Mouse (Mus musculus): ENCODE data around the gene Trim7. TPM values are rescaled to one million over a fixed set of nuclear protein-coding genes. Genes with fewer than 3 reads are reported as not detected.
"Not testable (repeated sequence)": the region's sequence is repeated elsewhere in the genome, so short reads cannot be mapped to it uniquely, and the experiment has no call there.

Gene Trim7
- polyA plus RNA-seq, 1 experiment: 1.4 TPM

- Histone ChIP-seq H3K27ac (replicated peaks; ENCODE audit: low read depth, low read length) (peak within 1 kb of the TSS; percentile 94), H3K4me1 (ENCODE audit: control insufficient read depth, insufficient read depth, insufficient read length, low read length) (peaks cover 8% of the 10 kb centered on the region; the same call in 1 of the 2 replicates)
These were observed 45.3 kb downstream of the Trim7 start, which contains the start of gene Irgm1 for GRCm38 (mm10) chr11:48871201-48871772. Irgm1 (minus strand) TSS chr11:48871683.

GRCm38 (mm10) chr11:48871817-48872541 is 46.0 kb downstream of the Trim7 start:
- Histone ChIP-seq H3K4me3 (ENCODE audit: insufficient read depth, low read depth, low read length) (peak overlapping the region; percentile 93), H3K27ac (replicated peaks; ENCODE audit: low read depth, low read length) (peak overlapping the region; percentile 94), H3K4me1 (ENCODE audit: control insufficient read depth, insufficient read depth, insufficient read length, low read length) (peaks cover 8% of the 10 kb centered on the region; the same call in 1 of the 2 replicates)

More at GRCm38 (mm10) chr11:48871201-48871772, 45.3 kb downstream of the Trim7 start, which contains the start of gene Irgm1:
- H3K4me3 ChIP-seq (ENCODE audit: insufficient read depth, low read depth, low read length): peak within 1 kb of the TSS; percentile 93

- H3K27ac ChIP-seq (replicated peaks; ENCODE audit: low read depth, low read length): peak overlapping the region; percentile 94
- H3K4me3 ChIP-seq (ENCODE audit: insufficient read depth, low read depth, low read length): peak overlapping the region; percentile 93
- H3K4me1 ChIP-seq (ENCODE audit: control insufficient read depth, insufficient read depth, insufficient read length, low read length): peaks cover 8% of the 10 kb centered on the region; the same call in 1 of the 2 replicates
These were observed 46.9 kb downstream of the Trim7 start for GRCm38 (mm10) chr11:48872695-48873300.

GRCm38 (mm10) chr11:48873591-48874290 is 47.8 kb downstream of the Trim7 start:
- Histone ChIP-seq H3K4me3 (ENCODE audit: insufficient read depth, low read depth, low read length) (no peak overlapping the region), H3K4me1 (ENCODE audit: control insufficient read depth, insufficient read depth, insufficient read length, low read length) (peaks cover 5% of the 10 kb centered on the region; the same call in 1 of the 2 replicates), H3K27ac (replicated peaks; ENCODE audit: low read depth, low read length) (peak overlapping the region; percentile 94)

- Histone ChIP-seq H3K4me1 (ENCODE audit: control insufficient read depth, insufficient read depth, insufficient read length, low read length) (peaks cover 5% of the 10 kb centered on the region; the same call in 1 of the 2 replicates), H3K4me3 (ENCODE audit: insufficient read depth, low read depth, low read length) (no peak overlapping the region), H3K27ac (replicated peaks; ENCODE audit: low read depth, low read length) (no peak overlapping the region)
These were observed 48.5 kb downstream of the Trim7 start for GRCm38 (mm10) chr11:48874465-48874864.

- not testable (repeated sequence) for H3K27ac ChIP-seq (replicated peaks; ENCODE audit: low read depth, low read length); H3K4me1 ChIP-seq (ENCODE audit: control insufficient read depth, insufficient read depth, insufficient read length, low read length)
These were observed 49.5 kb downstream of the Trim7 start for GRCm38 (mm10) chr11:48875343-48875837.

GRCm38 (mm10) chr11:48876680-48877079 is 50.7 kb downstream of the Trim7 start:
- no peak overlapping the region for H3K4me3 ChIP-seq (ENCODE audit: insufficient read depth, low read depth, low read length)
- no peak overlapping the region for H3K27ac ChIP-seq (replicated peaks; ENCODE audit: low read depth, low read length)
- H3K4me1 ChIP-seq (ENCODE audit: control insufficient read depth, insufficient read depth, insufficient read length, low read length): peaks cover 5% of the 10 kb centered on the region; the same call in 1 of the 2 replicates

More at GRCm38 (mm10) chr11:48875343-48875837, 49.5 kb downstream of the Trim7 start:
- H3K4me3 ChIP-seq (ENCODE audit: insufficient read depth, low read depth, low read length): not testable (repeated sequence)

GRCm38 (mm10) chr11:48898812-48899431 is 73.0 kb downstream of the Trim7 start:
- no peak overlapping the region for H3K27ac ChIP-seq (replicated peaks; ENCODE audit: low read depth, low read length)
- no peaks in the 10 kb centered on the region for H3K4me1 ChIP-seq (ENCODE audit: control insufficient read depth, insufficient read depth, insufficient read length, low read length)
- H3K4me3 ChIP-seq (ENCODE audit: insufficient read depth, low read depth, low read length): no peak overlapping the region

GRCm38 (mm10) chr11:48900654-48901566 is 75.0 kb downstream of the Trim7 start:
- H3K4me1 ChIP-seq (ENCODE audit: control insufficient read depth, insufficient read depth, insufficient read length, low read length); H3K4me3 ChIP-seq (ENCODE audit: insufficient read depth, low read depth, low read length): not testable (repeated sequence)
- H3K27ac ChIP-seq (replicated peaks; ENCODE audit: low read depth, low read length): peak overlapping the region; percentile 57; the same call in 1 of the 2 replicates

GRCm38 (mm10) chr11:48901567-48901930 is 75.6 kb downstream of the Trim7 start:
- peak overlapping the region; percentile 57; the same call in 1 of the 2 replicates for H3K27ac ChIP-seq (replicated peaks; ENCODE audit: low read depth, low read length)
- H3K4me3 ChIP-seq (ENCODE audit: insufficient read depth, low read depth, low read length); H3K4me1 ChIP-seq (ENCODE audit: control insufficient read depth, insufficient read depth, insufficient read length, low read length): not testable (repeated sequence)

Other genes starting within 250 kb of the Trim7 start
- 405 and 526 TPM in 2 replicates for gene Rack1, start 25.8 kb upstream of the Trim7 start, polyA plus RNA-seq (2012; ENCODE audit: insufficient read depth, insufficient read length, missing spikeins)
- 14.0 and 15.5 TPM in 2 replicates for gene Trim41, start 8.8 kb upstream of the Trim7 start, polyA plus RNA-seq (2012; ENCODE audit: insufficient read depth, insufficient read length, missing spikeins)
- 14.6 and 26.0 TPM in 2 replicates for gene Gm12184, start 515 bp downstream of the Trim7 start, polyA plus RNA-seq (2012; ENCODE audit: insufficient read depth, insufficient read length, missing spikeins)
- gene Irgm1, start 45.5 kb downstream of the Trim7 start, polyA plus RNA-seq (2012; ENCODE audit: insufficient read depth, insufficient read length, missing spikeins): 9.2 and 11.6 TPM in 2 replicates
- not detected in 2 replicates for gene Gm5431, start 76.1 kb downstream of the Trim7 start, polyA plus RNA-seq (2012; ENCODE audit: insufficient read depth, insufficient read length, missing spikeins)
- gene Psme2b, start 120.0 kb downstream of the Trim7 start, polyA plus RNA-seq (2012; ENCODE audit: insufficient read depth, insufficient read length, missing spikeins): 4.5 and 23.2 TPM in 2 replicates
- not detected in 2 replicates for gene Olfr56, start 152.7 kb downstream of the Trim7 start, polyA plus RNA-seq (2012; ENCODE audit: insufficient read depth, insufficient read length, missing spikeins)
- gene 9930111J21Rik1, start 153.3 kb downstream of the Trim7 start, polyA plus RNA-seq (2012; ENCODE audit: insufficient read depth, insufficient read length, missing spikeins): 1.2 TPM in 1 of 2 replicates, not detected in the other
- gene Gm12185, start 166.1 kb downstream of the Trim7 start, polyA plus RNA-seq (2012; ENCODE audit: insufficient read depth, insufficient read length, missing spikeins): not detected in 2 replicates
- gene Tgtp1, start 168.0 kb downstream of the Trim7 start, polyA plus RNA-seq (2012; ENCODE audit: insufficient read depth, insufficient read length, missing spikeins): 7.6 and 16.9 TPM in 2 replicates
- 1.8 and 4.0 TPM in 2 replicates for gene 9930111J21Rik2, start 225.1 kb downstream of the Trim7 start, polyA plus RNA-seq (2012; ENCODE audit: insufficient read depth, insufficient read length, missing spikeins)
- gene Tgtp2, start 238.1 kb downstream of the Trim7 start, polyA plus RNA-seq (2012; ENCODE audit: insufficient read depth, insufficient read length, missing spikeins): 19.9 and 29.5 TPM in 2 replicates

All from brown adipose tissue, adult 24 weeks (tissue).